Mouse (Mus musculus) frontal cortex, postnatal 25 days (tissue): ENCODE measurements around the gene Gckr.
A peak's percentile ranks its signal among the peaks of the same experiment; 100 is the strongest.

Experiments
- DNase-seq, 2 experiments: peaks; one replicate each; pipeline ENCODE4 v3.0.0; 2022; ENCODE audit warnings: low spot score in 2 of 2

Gene Gckr

DNA sequence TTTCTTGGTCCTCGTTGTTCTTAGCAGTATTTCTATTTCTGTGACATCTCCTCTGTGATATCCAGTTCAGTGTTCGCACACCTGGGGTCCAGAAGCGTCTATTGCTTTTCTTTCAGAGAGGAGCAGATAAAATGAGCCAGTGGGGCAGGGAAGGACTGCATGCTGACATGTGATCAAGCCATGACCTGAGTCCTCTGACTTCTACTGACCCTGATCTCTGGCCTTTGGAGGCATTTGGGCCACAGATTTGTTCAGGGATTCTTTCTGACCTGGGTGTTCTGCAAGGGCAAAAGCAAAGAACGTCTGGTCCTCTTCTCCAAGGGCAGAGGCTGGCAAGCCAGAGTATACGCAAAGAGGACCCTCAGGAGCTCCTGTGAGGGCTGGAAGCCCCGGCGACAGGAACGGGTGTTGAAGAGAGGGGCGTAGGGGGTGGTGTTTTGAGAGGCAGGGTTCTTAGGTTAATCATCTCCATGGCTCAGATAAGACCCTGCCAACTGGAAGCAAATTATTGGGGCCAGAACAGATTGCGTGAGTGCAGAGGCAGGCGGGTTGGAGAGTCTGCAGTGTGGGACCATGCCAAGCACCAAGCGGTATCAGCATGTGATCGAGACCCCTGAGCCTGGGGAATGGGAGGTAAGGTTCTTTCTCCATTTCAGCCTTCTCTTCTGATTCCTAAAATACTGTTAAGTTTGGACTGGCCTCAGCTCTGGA, at the start of gene Gckr:
Gene Gckr, plus strand, starts transcription at position 397 of the 711 bp plus-strand sequence.
- DNase-seq, result no peak

DNA sequence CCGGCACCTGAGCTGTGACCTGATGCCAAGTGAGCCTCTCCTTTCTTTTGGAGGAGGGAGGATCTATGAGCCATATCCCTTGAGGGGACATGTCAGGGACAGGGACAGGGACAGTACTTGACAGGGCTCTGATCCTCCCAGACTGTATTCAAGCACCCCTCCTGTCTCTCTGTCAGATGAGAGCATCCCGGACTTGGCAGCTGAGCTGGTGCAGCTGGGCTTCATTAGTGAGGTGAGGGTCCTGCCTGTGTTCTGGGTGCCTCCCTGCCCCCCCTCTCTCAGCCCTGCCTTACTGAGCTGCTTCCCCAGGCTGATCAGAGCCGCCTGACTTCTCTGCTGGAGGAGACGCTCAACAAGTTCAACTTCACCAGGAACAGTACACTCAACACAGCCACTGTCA, 46.5 kb upstream of the Gckr start:
- DNase-seq, result no peak

DNA sequence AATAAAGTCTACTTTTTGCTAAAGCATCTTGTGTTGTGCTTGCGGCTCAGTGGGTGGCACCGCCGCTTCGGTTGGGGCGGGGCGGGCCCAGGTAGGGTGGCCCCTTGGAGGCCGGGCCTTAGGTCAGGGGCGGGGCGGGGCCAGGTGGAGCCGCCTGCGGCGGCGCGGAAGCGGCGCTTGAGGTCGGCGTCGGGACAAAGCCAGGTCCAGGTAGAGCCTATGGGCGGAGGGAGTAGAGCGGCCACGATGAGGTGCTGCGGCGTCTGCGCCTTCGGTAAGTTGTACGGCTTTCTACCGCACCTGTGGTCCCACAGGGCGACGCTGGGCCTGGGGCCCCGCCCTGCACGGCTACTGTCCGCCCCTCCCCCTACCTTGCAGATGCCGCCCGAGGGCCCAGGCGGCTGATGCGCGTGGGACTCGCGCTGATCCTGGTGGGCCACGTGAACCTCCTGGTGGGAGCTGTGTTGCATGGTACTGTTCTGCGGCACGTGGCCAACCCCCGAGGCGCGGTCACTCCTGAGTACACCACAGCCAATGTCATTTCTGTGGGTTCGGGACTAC, 45.6 kb upstream of the Gckr start, which contains the start of gene Krtcap3:
Gene Krtcap3, plus strand, starts transcription at position 151 of the 561 bp plus-strand sequence.
- DNase-seq, result no peak

DNA sequence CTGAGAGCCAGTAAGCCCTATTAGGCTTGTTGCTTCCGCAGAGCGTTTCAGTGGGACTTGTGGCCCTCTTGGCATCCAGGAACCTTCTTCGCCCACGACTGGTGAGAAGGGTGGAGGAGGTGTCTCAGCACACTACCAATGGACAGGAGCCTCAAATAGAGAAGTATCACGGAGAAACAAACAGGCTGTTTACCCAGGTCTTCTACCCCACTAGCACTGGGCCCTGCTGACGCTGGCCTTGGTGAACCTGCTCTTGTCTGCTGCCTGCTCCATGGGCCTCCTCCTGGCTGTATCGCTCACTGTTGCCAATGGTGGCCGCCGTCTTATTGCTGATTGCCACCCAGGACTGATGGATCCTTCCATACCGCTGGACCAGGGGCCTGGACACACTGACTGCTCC, 45.1 kb upstream of the Gckr start:
- DNase-seq, result no peak

DNA sequence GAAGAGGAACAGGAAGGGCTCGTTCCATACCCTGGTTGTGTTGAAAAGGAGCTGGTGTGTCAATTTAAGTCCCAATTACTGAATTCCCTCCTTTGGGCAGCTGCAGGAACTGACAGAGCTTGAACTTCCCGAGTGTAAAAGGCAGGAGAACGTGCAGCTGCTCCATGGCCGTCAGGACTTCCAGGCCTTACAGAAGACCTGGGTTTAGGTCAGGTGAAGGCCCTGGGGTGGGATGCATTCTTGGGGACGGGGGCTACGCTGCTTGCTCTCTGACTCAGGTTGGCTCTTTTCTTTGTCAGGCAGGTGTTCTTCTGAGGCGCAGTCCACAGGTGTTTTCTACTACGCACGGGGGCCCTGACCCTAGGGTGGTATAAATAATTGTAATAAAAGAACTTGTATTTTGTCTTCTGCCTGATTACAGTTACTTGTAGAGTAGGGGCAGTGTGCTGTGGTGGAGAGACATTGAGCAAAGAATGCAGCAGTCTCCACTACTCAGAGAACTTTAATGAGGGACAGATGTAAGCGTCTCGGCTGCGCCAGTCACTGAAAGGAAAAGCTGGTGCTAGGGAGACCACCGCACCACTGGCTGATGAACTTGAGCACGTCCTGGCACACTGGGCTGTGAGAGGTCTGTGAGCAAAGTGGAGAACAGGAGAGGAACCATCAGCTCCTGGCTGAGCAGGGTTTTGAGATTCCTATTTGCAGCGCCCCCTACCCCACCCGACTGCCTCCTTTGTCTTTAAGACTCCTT, 44.3 kb upstream of the Gckr start:
- no peak for DNase-seq

DNA sequence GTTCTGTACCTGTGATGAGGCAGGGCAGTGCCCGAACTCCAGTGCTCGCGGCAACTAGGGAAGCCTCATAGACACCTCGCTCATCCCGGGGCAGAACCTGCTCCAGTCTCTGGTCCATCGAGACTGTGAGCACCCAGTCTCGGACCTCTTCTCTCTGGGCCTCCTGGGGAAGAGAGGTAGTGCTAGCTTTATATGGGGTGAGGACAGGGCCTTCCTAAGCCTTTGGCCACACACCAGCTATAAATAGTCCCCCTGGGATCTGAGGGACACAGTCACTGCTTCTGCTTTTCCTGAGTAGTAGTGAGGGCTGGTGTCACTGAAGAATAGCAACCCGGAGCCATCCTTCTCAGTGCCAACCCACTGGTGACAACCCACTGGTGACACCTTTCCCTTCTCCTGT, 43.4 kb upstream of the Gckr start:
- no peak for DNase-seq

DNA sequence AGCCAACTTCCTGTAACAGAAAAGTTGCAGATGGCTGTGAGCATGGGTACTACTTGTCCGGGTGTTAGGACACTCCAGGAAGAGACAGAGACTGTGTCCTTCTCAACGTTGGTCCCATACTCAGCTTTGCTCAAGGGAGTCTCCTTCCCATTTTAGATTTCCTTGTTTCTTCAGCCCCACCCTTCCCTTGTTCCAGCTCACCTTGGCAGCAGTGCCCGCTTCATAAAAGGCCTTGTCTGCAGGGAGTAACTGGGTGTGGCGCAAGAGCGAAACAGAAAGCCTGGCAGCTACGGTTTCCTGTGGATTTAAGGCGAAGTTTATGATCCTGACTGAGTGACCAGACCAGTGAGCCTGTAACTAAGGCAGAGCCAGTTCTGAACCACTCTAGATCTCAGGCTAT, 42.8 kb upstream of the Gckr start:
- no peak for DNase-seq

DNA sequence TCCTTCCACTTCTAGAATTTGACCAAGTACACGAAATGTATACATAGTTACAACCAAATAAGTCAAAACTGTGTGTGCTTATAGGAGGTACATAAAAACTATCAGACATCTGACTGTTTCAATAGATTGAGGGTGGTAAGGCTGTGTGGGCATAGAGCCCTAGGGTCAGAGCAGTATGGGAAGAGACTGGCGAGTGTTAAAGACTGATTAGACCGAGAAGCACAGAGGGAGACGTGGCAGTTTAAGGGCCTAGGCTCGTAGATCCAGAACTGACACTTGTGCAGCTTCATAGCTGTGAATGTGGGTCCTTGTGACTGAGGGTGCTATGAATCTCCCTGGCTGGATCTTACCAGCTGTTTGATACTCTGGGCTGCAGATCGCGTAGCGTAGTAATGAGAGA, 42.3 kb upstream of the Gckr start:
- no peak for DNase-seq

DNA sequence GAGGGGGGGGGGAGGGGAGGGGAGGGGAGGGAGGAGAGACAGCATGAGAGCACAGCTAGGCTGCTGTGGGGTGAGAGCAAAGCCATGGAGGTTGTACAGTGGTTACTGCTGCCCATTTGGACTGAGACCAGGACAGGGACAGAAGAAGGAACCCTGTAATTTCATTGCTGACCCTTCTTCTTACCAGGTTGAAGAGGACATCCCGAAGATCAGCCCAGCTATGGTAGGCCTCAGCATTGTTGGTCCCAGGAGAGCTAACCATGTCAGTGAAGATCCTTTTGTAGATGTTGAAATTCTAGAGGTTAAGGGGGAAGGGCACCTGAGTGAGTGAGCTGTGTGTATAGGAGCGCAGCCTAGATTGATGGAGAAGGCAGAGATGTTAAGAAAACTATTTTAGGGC, 41.9 kb upstream of the Gckr start:
- DNase-seq, result no peak

DNA sequence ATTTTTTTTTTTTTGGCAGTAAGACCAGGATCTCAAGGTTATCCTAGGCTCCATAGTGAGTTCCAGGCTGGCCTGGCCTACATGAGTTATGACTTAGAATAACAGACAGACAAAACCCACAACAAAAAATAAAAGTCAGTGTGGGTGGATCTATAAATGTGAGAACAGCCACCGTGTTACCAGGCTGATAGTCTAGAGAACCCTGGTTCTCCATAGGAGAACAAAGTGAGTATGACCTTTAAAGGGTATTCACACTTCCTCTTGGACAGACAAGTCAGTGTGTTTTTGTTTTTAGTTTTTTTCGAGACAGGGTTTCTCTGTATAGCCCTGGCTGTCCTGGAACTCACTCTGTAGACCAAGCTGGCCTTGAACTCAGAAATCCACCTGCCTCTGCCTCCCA, 41.3 kb upstream of the Gckr start:
- no peak for DNase-seq

DNA sequence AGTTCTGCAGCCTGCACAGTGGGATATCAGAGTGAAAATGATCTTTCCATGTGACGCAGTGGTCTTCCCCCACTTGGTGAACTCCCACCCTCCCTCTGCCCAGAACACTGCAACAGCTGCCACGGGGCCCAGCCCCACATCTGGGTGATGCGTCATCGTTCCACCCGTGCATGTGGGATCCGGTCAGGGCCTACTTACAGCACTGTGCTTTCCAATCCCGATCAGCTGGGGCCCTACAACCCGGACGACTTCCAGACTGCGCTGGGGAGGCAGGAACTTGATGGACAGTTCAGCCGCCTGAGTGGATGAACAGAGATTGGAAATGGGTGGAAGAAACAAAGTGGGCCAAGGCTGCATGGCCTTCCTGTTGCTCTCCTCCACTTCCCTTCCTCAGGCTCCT, 39.6 kb upstream of the Gckr start:
- no peak for DNase-seq

DNA sequence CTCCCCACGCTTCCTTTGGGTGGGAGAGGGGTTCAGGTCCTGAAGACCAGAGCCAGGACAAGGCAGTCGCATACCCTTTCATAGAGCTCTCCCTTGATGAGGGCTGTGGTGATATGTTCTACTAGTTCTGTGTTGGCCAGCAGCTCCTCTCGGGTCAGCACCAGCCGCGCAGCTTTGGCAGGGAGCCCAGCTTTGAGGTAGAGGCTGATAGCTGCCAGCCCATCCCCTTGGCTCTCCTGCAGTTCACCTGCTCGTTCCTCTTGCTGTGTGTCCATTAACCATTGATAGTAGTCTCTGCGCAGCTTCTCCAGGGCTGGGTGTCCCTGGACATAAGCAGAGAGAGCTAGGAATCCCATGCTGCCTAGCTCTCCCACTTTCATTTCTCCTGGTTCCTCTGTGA, 31.1 kb upstream of the Gckr start:
- DNase-seq, result no peak

DNA sequence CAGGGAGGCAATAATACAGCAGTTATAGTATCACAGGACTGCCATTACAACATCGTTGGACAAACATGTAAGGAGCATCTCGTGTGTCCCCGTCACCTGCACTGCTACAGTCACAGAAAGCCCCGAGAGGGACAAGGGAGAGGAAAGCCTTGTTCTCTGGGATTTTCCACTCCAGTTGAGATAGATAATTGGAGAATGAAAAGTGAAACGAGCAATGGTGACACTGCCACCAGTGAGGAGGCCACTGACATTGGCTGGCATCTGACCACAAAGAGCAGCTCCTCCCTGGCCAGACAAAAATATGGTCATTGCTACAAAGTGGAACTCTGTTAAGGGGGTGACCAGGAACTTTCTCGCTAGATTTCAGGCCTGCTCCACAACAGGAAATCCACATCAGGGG, 29.6 kb upstream of the Gckr start:
- DNase-seq, result no peak

DNA sequence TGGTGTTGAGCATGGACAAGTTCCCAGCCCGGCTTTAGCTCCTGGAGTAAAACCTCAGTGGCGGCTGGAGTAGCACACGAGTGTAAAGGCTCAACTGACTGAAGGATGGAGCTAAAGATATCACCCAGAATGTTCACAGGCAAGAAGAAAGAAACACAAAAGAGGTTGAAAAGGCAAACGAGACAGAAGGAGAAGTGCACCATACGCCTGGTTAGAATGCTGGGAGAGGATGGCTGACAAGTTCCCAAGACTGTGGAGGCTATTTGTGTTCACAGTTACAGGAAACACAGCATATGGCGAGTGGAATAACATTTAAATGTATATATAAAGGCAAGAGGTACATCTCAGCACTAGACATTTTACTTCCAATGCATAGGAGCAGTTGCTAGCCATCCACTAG, 24.2 kb upstream of the Gckr start:
- no peak for DNase-seq

DNA sequence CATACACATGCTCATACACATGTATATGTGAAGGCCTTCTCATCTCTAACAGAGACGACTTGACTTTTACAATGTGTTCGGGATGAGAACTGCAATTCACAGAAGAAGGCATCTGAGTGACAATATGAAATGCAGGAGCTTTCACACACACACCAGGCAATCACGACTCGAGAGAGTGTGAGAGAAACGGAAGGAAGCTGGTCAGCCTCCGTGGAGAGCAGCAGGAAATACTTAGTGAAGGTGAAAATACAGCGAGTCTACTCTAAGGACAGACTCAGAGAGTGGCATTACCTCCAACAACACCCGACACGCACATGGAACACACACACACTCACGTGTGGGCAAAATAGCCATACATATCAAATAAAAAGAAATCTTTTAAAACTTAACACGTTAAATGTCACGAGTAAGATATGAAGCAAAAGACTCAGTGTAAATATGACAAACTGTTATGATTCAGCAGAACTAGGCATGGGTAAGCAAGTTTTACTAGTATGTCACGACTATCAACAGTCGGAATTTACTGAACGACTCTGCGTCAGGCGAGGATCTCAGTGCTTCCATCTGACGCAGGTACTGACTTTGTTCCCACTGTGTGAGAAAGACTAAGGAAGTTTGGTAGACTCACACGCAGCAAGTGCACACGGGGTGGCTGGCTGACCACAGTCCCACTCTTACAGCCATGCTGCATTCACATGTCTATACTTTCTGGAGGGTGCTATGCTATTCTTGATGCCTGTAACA, 17.8 kb upstream of the Gckr start:
- DNase-seq, result no peak

DNA sequence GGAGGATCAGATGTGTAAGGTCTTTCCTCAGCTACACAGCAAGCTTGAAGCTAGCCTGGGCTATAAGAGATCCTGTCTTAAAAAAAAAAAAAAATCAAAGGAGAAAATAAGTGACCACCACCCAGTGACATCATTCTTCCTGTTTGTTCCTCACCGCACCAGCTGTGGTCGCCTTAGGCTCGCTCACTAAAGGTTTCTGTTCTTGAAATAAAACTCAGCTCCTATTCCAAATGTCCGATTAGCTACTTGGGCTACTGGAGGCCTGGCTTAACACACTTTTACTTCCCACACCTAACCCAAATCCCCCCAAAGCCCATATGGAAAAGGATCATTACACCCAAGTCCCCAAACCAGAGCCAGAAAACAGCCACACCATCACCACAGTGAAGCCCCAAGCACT, 9.0 kb upstream of the Gckr start:
- no peak for DNase-seq

DNA sequence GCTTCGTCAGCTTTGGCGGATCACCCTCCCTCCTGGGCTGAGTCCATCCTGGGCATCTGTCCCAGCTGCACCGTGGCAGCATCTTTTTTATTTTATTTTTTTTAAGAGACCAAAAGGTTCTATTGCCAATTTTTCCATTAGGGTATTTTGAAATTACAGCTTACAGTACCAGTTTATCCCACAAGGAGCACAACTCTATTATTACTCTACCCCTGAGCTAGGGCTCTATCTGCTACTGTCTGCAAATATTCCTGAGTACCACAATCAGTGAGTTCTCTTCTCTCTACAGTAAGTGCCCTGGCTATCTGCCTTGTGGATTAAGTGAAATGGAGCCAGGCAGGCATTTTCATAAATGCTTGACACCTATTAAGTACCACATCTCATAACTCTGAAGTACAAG, 8.6 kb upstream of the Gckr start:
- no peak for DNase-seq

DNA sequence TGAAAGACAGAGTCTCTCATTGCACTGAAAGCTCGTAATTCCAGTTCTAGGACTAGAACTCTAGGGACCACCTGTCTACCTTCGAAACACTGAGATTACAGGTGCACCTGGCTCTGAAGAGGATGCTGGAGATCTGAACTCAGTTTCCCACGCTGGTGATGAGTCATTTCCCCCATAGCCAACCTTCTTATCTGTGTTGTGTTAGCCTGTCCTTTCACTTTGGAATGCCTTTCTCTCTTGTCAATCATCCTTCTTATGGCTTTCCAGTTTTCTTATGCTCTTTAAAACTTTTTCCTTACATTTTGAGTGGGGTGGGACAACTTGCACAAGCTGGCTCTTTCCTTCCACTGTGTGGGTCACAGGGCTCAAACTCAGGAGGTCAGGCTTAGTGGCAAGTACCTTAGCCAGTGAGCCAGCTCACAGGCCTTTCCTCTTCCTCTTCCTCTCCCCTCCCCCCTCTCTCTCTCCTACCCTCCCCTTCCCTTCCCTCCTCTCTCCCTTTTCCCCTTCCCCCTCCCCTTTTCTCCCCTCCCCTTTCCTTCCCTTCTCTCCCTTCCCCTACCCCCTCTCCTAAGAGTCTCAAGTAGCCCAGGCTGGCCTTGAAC, 7.5 kb upstream of the Gckr start:
- no peak for DNase-seq

DNA sequence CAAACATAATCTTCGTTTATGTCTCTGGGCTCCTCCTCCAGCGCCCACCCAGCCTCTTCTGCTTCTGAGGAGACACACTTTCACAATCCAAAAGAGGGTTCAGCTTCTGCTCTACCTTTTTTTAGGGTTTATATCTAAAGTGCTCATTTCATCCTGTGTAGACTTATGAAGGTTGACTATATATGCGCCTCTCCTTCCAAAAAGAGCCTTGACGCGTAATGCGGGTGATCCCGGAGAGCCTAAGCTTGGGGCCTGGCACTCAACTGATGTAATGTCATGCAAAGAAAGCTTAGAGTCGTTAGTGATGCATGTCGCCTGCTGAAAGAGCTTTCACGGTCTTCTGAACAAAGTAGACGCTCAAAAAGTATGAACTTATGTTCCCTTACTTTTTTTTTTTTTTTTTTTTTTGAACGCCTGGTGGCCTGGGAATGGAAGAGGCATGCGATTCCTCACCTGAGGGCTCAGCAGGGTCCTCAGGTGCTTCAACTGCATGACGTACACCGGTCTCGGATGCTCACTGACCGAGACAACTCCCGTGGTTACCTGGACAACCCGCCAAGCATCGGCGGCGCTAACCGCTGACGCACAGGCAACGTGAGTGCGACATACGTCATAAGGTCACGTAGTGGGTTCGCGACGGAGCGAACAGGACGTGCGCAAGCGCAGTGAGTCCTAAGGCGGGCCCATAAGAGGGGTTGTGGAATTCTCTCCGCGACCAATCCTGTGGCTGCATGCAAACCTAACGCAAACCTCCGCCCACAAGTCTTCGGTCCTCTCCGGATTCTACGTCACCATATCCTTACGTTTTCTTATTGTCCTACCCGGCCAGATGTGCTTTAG, 6.5 kb upstream of the Gckr start, which contains the start of gene Ift172:
Gene Ift172, minus strand, starts transcription at position 596 of the 840 bp plus-strand sequence.
- peak; percentile 81 to 92 for DNase-seq

DNA sequence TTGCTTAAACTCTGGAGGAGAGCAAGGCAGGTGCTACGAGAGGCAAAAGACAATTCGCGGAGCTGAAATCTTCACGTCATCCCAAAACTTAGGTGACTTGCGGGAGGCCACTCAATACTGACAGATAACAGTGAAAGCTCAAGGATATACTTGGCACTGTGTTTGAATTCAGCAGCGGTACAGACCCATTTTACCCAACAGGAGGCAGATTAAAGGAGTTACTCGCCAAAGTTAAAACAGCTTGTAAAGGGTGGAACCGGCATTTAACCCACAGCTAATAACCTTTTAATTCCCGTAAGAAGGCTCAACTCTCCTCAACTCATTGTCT, 5.9 kb upstream of the Gckr start:
- no peak for DNase-seq

DNA sequence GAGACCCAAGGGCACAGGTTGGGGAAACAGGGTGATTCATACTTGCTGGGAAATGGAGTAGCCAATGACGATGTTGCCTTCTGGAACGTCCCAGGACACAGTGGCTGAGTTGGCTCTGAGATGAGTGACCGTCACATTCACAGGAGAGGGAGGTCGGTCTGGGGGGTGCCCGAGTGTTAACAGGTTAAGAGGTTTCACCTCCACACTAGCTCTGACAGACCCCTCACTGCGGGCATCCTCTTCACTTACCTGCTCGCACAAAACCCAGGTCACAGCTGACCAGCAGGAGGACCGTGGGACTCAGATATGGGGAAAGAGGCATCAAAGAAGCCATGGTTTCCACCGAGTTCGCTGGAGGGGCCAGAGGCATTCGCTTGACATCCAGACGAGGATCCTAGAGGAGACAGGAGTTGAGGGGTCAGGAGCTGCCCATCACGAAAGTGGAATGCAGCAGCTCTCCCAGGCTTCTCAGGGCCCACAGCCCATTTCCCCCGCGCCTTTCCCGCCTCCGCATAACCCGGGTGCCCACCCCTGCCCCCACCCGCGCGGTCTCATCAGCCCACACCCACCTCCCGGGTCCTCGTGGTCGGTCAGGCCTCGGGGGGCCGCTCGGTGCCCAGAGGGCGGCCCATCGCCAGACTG, 2.2 kb upstream of the Gckr start:
- DNase-seq, result no peak
